Mouse (Mus musculus): ENCODE measurements around the gene Unc45b. TPM values are rescaled to one million over a fixed set of nuclear protein-coding genes. Genes with fewer than 3 reads are reported as not detected.
"Not testable (repeated sequence)": the region's sequence is repeated elsewhere in the genome, so short reads cannot be mapped to it uniquely, and the experiment has no call there.

The Unc45b gene
- polyA plus RNA-seq, 1 experiment from 2014 or later, result 8.2 TPM

DNA sequence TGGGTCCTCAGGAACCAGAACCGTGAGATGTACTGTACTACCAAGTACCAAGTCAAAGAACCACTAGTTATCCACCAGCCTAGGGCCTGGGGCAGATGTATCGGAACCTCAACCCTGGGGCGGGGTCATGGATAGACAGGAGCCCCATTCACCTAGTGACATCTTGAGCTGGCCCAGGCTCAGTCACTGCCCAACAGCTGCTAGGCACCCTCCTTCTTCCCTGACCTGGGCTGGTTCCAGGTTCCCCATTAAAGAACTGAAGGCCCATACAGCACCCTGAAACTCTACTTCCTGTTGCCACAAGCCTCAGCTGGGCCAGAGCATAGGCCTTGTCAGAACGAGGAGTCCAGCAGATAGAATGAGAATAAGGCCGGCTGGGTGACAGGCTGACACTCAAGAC, 10.6 kb upstream of the Unc45b start:
- ATAC-seq (ENCODE audit: insufficient number of reproducible peaks, insufficient read depth, low FRiP score, low TSS enrichment), result no peak
- Histone ChIP-seq H3K36me3 (peaks cover 60% of the 10 kb centered on the region), H3K27ac (no peak overlapping the region), H3K9me3 (no peaks in the 10 kb centered on the region), H3K27me3 (no peaks in the 10 kb centered on the region), H3K9ac (no peak overlapping the region), H3K4me3 (no peak overlapping the region), H3K4me2 (replicated peaks) (no peak overlapping the region), H3K4me1 (no peaks in the 10 kb centered on the region)
- 89% methylated on average over 5 of the region's 5 CpGs for WGBS

DNA sequence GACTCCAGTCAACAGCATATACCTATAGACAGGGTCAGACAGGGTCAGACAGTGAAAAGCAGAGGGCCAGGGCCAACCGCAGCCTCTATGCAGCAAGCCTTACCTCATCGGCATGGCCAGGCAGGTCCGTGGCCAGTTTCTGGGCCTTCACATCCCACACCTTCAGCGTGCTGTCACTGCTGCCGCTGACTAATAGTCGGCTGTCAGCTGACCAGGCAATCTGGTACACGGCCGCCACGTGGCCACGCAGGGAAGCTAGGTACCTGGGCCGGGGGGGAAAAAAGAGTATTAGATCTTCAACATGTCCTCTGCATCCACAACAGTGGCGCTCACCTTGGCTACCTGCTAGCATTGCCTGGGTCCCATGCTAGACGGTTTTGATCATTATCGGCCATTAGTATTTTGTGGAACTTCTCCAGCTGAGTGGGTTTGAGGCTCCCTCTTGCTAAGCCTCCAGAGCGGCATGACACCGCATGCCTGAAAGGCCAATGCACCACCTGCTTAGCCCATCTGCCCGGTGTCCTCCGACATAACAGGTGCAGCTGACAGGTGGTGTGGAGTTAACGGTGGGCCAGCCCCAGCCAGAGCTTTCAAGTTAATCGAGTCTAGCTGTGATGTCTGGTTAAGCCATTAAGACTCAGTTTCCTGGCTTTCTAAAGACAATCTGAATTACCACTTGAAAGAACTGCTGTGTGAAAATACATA, 8.6 kb upstream of the Unc45b start:
- no peak for ATAC-seq (ENCODE audit: insufficient number of reproducible peaks, insufficient read depth, low FRiP score, low TSS enrichment)
- Histone ChIP-seq H3K4me2 (replicated peaks) (no peak overlapping the region), H3K9me3 (no peaks in the 10 kb centered on the region), H3K9ac (no peak overlapping the region), H3K36me3 (peaks cover 80% of the 10 kb centered on the region), H3K27me3 (no peaks in the 10 kb centered on the region), H3K4me1 (no peaks in the 10 kb centered on the region), H3K4me3 (no peak overlapping the region), H3K27ac (no peak overlapping the region)
- WGBS, result 95% methylated on average over 20 of the region's 20 CpGs

- H3K4me3 ChIP-seq, result no peak overlapping the region
- H3K4me2 ChIP-seq (replicated peaks), result no peak overlapping the region
- no peak overlapping the region for H3K27ac ChIP-seq
- H3K9ac ChIP-seq, result no peak overlapping the region
- peaks cover 5% of the 10 kb centered on the region; the same call in 1 of the 2 replicates for H3K4me1 ChIP-seq
- ATAC-seq (ENCODE audit: insufficient number of reproducible peaks, insufficient read depth, low FRiP score, low TSS enrichment), result no peak
- no peaks in the 10 kb centered on the region for H3K27me3 ChIP-seq
- peaks cover 68% of the 10 kb centered on the region for H3K36me3 ChIP-seq
- H3K9me3 ChIP-seq, result no peaks in the 10 kb centered on the region
- WGBS, result 57% methylated on average over 8 of the region's 8 CpGs
Observed at GRCm38 (mm10) chr11:82904952-82905351, 5.4 kb upstream of the Unc45b start.

- Histone ChIP-seq H3K4me2 (replicated peaks) (no peak overlapping the region), H3K27ac (no peak overlapping the region), H3K9ac (no peak overlapping the region), H3K27me3 (no peaks in the 10 kb centered on the region), H3K4me1 (peaks cover 5% of the 10 kb centered on the region; the same call in 1 of the 2 replicates), H3K36me3 (peaks cover 59% of the 10 kb centered on the region), H3K9me3 (no peaks in the 10 kb centered on the region), H3K4me3 (no peak overlapping the region)
- WGBS, result 84% methylated on average over 5 of the region's 5 CpGs
- no peak for ATAC-seq (ENCODE audit: insufficient number of reproducible peaks, insufficient read depth, low FRiP score, low TSS enrichment)
Observed at GRCm38 (mm10) chr11:82905816-82906215, 4.5 kb upstream of the Unc45b start.

GRCm38 (mm10) chr11:82907651-82908607, 2.4 kb upstream of the Unc45b start, which contains the start of gene Nle1:
Nle1 (minus strand) TSS chr11:82908411.
- Histone ChIP-seq H3K4me1 (peaks cover 5% of the 10 kb centered on the region; the same call in 1 of the 2 replicates), H3K9ac (peak within 1 kb of the TSS; percentile 77), H3K4me2 (replicated peaks) (peak within 1 kb of the TSS; percentile 86), H3K27ac (no peak within 1 kb of the TSS), H3K4me3 (peak within 1 kb of the TSS; percentile 86), H3K9me3 (no peaks in the 10 kb centered on the region), H3K36me3 (peaks cover 38% of the 10 kb centered on the region), H3K27me3 (0 out of 2 replicates have a peak, but pooled peaks cover 7% of the 10 kb centered on the region)
- 2% methylated on average over 69 of the region's 73 CpGs for WGBS
- ATAC-seq (ENCODE audit: insufficient number of reproducible peaks, insufficient read depth, low FRiP score, low TSS enrichment), result peak; percentile 62; the same call in 1 of the 2 replicates

GRCm38 (mm10) chr11:82908608-82908989, 1.8 kb upstream of the Unc45b start:
- WGBS, result 50% methylated on average over 10 of the region's 10 CpGs
- peak overlapping the region; percentile 86 for H3K4me2 ChIP-seq (replicated peaks)
- 0 out of 2 replicates have a peak, but pooled peaks cover 11% of the 10 kb centered on the region for H3K27me3 ChIP-seq
- H3K27ac ChIP-seq, result no peak overlapping the region
- H3K4me3 ChIP-seq, result peak overlapping the region; percentile 86
- ATAC-seq (ENCODE audit: insufficient number of reproducible peaks, insufficient read depth, low FRiP score, low TSS enrichment), result no peak
- peaks cover 32% of the 10 kb centered on the region for H3K36me3 ChIP-seq
- H3K4me1 ChIP-seq, result peaks cover 5% of the 10 kb centered on the region; the same call in 1 of the 2 replicates
- no peak overlapping the region for H3K9ac ChIP-seq
- no peaks in the 10 kb centered on the region for H3K9me3 ChIP-seq

GRCm38 (mm10) chr11:82910679-82911389, 484 bp downstream of the Unc45b start:
- H3K27ac ChIP-seq, result no peak overlapping the region
- peaks cover 11% of the 10 kb centered on the region; the same call in 1 of the 2 replicates for H3K27me3 ChIP-seq
- H3K4me3 ChIP-seq, result no peak overlapping the region
- H3K4me1 ChIP-seq, result peaks cover 5% of the 10 kb centered on the region; the same call in 1 of the 2 replicates
- no peak overlapping the region for H3K9ac ChIP-seq
- no peak for ATAC-seq (ENCODE audit: insufficient number of reproducible peaks, insufficient read depth, low FRiP score, low TSS enrichment)
- H3K9me3 ChIP-seq, result no peaks in the 10 kb centered on the region
- H3K36me3 ChIP-seq, result peaks cover 9% of the 10 kb centered on the region
- WGBS, result 82% methylated on average over 11 of the region's 11 CpGs
- H3K4me2 ChIP-seq (replicated peaks), result no peak overlapping the region

DNA sequence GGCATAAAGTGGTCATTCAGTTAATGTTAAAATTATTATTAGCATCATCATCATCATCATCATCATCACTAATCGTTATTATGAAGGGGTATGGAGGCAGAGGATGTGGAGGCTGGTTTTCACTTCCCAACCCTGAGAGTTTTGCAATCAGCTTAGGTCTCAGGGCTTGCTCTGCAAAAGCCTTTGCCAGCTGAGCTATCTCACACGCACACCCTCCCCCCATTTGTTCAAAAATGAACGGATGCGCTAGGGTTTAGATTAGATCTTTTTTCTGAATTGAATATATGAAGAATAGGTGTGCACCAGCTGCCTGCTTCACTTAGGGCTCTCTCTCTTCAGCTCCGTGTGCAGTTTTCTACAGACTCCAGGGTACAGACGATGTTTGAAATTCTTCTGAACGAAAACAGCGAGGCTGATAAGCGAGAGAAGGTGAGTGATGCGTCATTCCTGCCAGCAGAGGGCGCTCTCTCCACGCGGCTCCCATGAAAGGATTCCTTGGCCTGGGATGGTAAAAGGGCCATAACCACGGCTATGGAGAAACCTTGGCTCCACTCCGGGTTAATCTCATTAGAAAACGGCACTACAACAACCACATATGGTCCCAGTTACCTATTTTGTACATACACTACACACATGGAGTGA, 4.5 kb downstream of the Unc45b start:
- Histone ChIP-seq H3K4me3 (0 out of 2 replicates have a peak overlapping the region, but pooled peaks have one; percentile 9), H3K9ac (no peak overlapping the region)

GRCm38 (mm10) chr11:82920768-82921167, 10.4 kb downstream of the Unc45b start:
- H3K9me3 ChIP-seq, result no peaks in the 10 kb centered on the region
- H3K4me3 ChIP-seq, result no peak overlapping the region
- WGBS, result 46% methylated on average over 10 of the region's 10 CpGs
- H3K36me3 ChIP-seq, result no peaks in the 10 kb centered on the region
- no peak overlapping the region for H3K27ac ChIP-seq
- no peak overlapping the region for H3K9ac ChIP-seq
- no peak overlapping the region for H3K4me2 ChIP-seq (replicated peaks)
- no peaks in the 10 kb centered on the region for H3K4me1 ChIP-seq
- H3K27me3 ChIP-seq, result peaks cover 7% of the 10 kb centered on the region
- ATAC-seq (ENCODE audit: insufficient number of reproducible peaks, insufficient read depth, low FRiP score, low TSS enrichment), result no peak

More for the DNA sequence above, 4.5 kb downstream of the Unc45b start:
- Histone ChIP-seq H3K4me1 (no peaks in the 10 kb centered on the region), H3K9me3 (no peaks in the 10 kb centered on the region), H3K4me2 (replicated peaks) (peak overlapping the region; percentile 35), H3K27ac (no peak overlapping the region), H3K36me3 (no peaks in the 10 kb centered on the region), H3K27me3 (peaks cover 11% of the 10 kb centered on the region; the same call in 1 of the 2 replicates)
- WGBS, result 7% methylated on average over 16 of the region's 16 CpGs
- ATAC-seq (ENCODE audit: insufficient number of reproducible peaks, insufficient read depth, low FRiP score, low TSS enrichment), result no peak

DNA sequence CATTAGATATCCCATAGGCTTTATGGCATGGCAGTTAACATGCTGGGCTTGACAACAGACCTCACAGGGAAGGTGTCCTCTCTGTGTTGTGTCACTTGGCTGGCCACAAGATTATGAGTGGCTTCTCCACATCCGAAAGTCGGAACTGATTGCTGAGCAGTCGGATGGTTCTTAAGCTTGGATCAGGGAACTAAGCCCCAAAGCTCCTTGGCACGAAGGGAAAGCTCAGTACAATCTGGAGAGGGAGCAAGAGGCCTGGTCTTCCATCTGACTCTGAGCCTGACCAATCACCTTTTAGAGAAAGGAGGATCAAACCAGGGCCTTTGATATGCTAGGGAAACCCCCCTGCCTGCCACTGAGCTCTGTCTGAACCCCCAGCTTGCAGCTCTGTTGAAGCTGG, 11.3 kb downstream of the Unc45b start:
- Histone ChIP-seq H3K27ac (no peak overlapping the region), H3K4me1 (no peaks in the 10 kb centered on the region), H3K27me3 (peaks cover 11% of the 10 kb centered on the region), H3K9ac (no peak overlapping the region), H3K9me3 (no peaks in the 10 kb centered on the region), H3K4me3 (no peak overlapping the region), H3K4me2 (replicated peaks) (no peak overlapping the region), H3K36me3 (no peaks in the 10 kb centered on the region)
- 67% methylated on average over 4 of the region's 4 CpGs for WGBS
- ATAC-seq (ENCODE audit: insufficient number of reproducible peaks, insufficient read depth, low FRiP score, low TSS enrichment), result no peak

- peaks cover 24% of the 10 kb centered on the region for H3K27me3 ChIP-seq
- 88% methylated on average over 6 of the region's 6 CpGs for WGBS
- H3K36me3 ChIP-seq, result not testable (repeated sequence)
Observed at GRCm38 (mm10) chr11:82923910-82924309, 13.6 kb downstream of the Unc45b start.

More at GRCm38 (mm10) chr11:82923910-82924309, 13.6 kb downstream of the Unc45b start:
- H3K4me1 ChIP-seq; H3K4me3 ChIP-seq; ATAC-seq (ENCODE audit: insufficient number of reproducible peaks, insufficient read depth, low FRiP score, low TSS enrichment); H3K9me3 ChIP-seq; H3K9ac ChIP-seq; H3K4me2 ChIP-seq (replicated peaks); H3K27ac ChIP-seq: not testable (repeated sequence)
